Mouse (Mus musculus) megakaryocyte, embryonic 14.5 days (primary cell): ENCODE data around the gene Atxn7l1. TPM values are rescaled to one million over a fixed set of nuclear protein-coding genes. Genes with fewer than 3 reads are reported as not detected.
A peak's percentile ranks its signal among the peaks of the same experiment; 100 is the strongest.

Source experiments
- H3K27me3 ChIP-seq: replicated peaks from 2 replicates; pipeline ENCODE3; 2012; ENCODE audit warnings: inconsistent platforms
- H3K36me3 ChIP-seq: replicated peaks from 2 replicates; pipeline ENCODE3; 2012; ENCODE audit warnings: low read length, inconsistent platforms, mixed read lengths
- H3K4me1 ChIP-seq: 2 replicates; pipeline ENCODE4 v1.6.1; 2012; ENCODE audit warnings: inconsistent platforms
- H3K4me3 ChIP-seq: replicated peaks from 2 replicates; pipeline ENCODE3; 2012; ENCODE audit warnings: moderate library complexity, mild to moderate bottlenecking, inconsistent platforms
- H3K9me3 ChIP-seq: 2 replicates; pipeline ENCODE4 v1.6.1; 2012; ENCODE audit warnings: inconsistent platforms
- FLI1 ChIP-seq: IDR thresholded peaks from 2 replicates; pipeline ENCODE4 v1.6.1; 2012; ENCODE audit warnings: low read length, inconsistent platforms, mixed read lengths
- GATA1 ChIP-seq: IDR thresholded peaks from 3 replicates; pipeline ENCODE4 v1.6.1; 2012; ENCODE audit warnings: mixed read lengths, low read length, inconsistent platforms, borderline replicate concordance
- polyA plus RNA-seq: library from polyadenylated mRNA; stranded (reverse); fragments of >175 nt; gene quantifications from 2 replicates; pipeline ENCODE4 v1.2.3, GENCODE M21; 2012; ENCODE audit warnings: low replicate concordance; ENCODE audit not compliant: insufficient read depth

Gene Atxn7l1
- polyA plus RNA-seq, 1 experiment: 22.5 TPM

DNA sequence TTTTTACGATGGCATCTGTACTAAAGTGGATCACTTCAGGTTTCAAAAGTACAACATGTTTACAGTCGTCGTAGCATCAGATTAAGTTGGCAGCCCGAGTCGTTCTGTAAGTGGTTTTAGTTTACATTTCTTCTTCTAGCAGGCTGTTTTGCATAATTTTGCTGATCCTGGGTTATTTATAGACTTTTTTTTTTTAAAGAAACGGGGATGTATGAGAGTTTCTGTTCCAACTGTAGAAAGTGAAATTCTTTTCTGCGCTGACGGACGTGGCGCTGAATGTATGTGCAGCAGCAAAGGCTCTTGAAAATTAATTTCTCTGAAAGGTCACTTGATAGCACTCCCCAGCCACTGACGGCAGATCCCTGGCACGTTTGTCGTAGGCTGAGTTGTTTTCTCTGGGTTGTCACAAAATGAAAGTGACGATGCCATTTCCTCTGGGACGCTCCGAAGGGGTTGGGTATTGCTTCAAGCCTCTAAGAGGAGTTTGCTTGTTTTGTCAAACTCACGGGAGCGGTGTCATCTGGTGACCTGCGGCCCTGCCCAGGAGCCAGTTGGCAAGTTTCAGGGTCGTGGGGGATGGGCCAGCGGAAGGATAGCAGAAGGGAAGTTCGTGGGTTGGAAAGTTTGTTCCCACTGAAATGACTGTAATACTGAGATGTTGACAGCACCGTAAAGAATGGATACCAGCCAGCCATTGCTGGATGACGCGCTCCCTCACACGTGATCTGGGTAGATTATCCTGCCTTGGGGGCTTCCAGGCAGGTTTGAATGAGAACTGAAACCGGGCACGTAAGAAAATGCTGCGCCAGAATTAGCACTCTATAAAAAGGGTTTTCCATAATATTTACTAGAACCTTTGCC, 155.3 kb downstream of the Atxn7l1 start:
- H3K36me3 ChIP-seq: peaks cover 19% of the 10 kb centered on the region
- no peaks in the 10 kb centered on the region for H3K9me3 ChIP-seq
- no peaks in the 10 kb centered on the region for H3K27me3 ChIP-seq
- peaks cover 51% of the 10 kb centered on the region for H3K4me1 ChIP-seq
- TF ChIP-seq FLI1 (no peak), GATA1 (no peak)
- peak overlapping the region; percentile 94 for H3K4me3 ChIP-seq

GRCm38 (mm10) chr12:33303384-33303770, 155.9 kb downstream of the Atxn7l1 start:
- TF ChIP-seq GATA1: no peak

GRCm38 (mm10) chr12:33305106-33305505, 157.6 kb downstream of the Atxn7l1 start:
- Histone ChIP-seq H3K4me1 (peaks cover 66% of the 10 kb centered on the region), H3K36me3 (peaks cover 30% of the 10 kb centered on the region), H3K27me3 (no peaks in the 10 kb centered on the region), H3K4me3 (peak overlapping the region; percentile 14), H3K9me3 (no peaks in the 10 kb centered on the region)
- TF ChIP-seq GATA1: no peak
- no peak for TF ChIP-seq FLI1

More at GRCm38 (mm10) chr12:33303384-33303770, 155.9 kb downstream of the Atxn7l1 start:
- peaks cover 57% of the 10 kb centered on the region for H3K4me1 ChIP-seq
- no peaks in the 10 kb centered on the region for H3K9me3 ChIP-seq
- no peaks in the 10 kb centered on the region for H3K27me3 ChIP-seq
- peaks cover 21% of the 10 kb centered on the region for H3K36me3 ChIP-seq
- peak overlapping the region; percentile 94 for H3K4me3 ChIP-seq

DNA sequence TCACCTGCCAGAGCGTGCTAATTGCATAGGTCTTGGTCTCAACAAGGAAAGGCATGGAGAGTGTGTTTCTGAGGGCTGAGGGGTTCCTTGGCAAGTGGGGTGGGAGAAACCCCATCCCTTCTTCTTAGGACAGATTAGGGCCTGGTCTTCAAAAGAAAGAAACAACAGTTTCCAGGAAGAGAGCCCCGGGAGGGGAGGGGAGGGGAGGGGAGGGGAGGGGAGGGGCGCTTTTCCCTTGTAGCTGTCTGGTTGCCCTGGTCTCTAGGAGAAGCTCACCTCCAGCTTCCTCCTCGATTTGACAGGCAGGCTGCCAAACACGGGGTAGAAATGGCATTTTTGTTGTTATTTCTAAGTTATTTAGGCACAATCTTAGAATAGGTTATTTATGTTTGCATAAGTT, 159.0 kb downstream of the Atxn7l1 start:
- no peaks in the 10 kb centered on the region for H3K27me3 ChIP-seq
- peaks cover 78% of the 10 kb centered on the region for H3K4me1 ChIP-seq
- no peaks in the 10 kb centered on the region for H3K9me3 ChIP-seq
- peaks cover 30% of the 10 kb centered on the region for H3K36me3 ChIP-seq
- no peak overlapping the region for H3K4me3 ChIP-seq
- TF ChIP-seq GATA1 (no peak), FLI1 (no peak)

- no peak for TF ChIP-seq FLI1
- Histone ChIP-seq H3K27me3 (no peaks in the 10 kb centered on the region), H3K36me3 (peaks cover 30% of the 10 kb centered on the region), H3K4me3 (no peak overlapping the region), H3K4me1 (peaks cover 91% of the 10 kb centered on the region), H3K9me3 (no peaks in the 10 kb centered on the region)
Measured at GRCm38 (mm10) chr12:33308668-33309067, 161.2 kb downstream of the Atxn7l1 start.

DNA sequence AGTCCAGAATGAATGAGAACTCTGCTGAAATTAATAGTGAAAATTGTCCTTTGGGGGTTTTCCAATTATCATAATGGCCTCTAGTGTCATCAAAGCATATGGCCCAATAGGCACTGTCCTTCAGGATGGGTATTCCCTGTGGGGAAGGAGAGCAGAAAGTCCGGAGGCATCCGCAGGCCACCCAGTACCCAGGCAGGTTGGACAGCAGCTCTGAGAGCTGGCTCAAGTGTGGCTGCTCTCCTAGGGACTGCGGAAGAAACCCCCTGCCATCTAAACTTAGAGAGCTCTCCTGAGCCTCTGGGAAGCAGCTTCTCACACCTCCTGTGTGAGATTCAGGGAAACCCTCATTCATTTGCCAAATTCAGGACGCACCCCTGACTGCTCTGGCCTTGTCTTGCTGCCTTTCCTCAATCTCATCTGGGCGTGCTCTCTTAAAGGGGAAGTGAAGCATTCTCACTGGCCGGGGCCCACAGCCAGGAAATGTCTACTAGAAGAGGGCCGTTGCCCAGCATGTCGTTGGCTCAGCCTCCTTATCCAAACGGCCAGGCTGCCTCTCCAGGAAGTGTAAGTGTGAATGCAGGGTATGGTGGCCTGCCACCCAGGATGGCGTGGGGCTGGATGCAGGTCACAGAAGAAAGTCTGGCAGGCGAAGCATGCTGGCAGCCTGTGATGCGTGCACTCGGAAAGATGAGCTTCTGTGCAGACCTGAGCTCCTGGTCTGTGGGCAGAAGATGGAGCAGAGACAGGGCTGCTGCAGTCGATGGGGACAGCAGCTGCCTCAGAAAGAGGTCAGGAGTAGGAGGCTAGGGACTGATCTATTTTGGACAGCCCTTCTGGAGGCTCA, 166.6 kb downstream of the Atxn7l1 start:
- Histone ChIP-seq H3K4me3 (peak overlapping the region; percentile 93), H3K36me3 (peaks cover 36% of the 10 kb centered on the region), H3K4me1 (peaks cover 93% of the 10 kb centered on the region), H3K9me3 (no peaks in the 10 kb centered on the region), H3K27me3 (no peaks in the 10 kb centered on the region)
- TF ChIP-seq FLI1 (no peak), GATA1 (0 out of 3 replicates have a peak, but pooled peaks have one; percentile 36)

DNA sequence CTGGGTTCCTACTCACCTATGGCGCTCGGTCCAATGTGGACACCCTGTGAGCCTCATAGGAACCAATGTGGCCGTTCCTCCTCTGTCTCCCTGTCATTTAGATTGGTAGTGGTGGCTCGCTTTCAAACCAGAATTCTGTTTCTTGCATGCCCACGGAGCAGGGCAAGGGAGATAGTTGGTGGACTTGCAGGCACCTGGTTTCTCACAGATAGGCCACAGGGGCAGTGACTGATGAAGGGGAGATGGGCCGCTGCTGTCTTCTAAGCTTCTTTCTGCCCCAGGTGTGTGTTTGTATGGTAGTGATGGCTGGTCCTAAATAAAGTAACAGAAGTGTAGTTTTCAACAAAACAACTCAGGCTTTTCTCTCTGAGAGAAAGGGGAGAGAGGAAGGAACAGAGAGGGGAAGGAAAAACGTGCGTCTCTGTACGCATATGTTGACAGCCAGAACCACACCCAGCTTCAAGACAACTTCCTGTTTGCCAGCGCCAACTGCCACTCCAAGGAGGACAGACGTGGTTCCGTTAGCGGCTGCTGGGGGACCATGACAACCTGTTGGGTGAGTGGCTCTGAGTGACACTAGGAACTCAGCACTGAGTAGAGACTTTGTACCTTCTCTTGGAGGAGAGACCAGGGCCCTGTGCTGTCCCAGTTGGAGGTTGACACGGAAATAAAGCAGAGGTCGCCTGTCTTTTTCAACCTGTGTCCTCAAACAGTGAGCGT, 167.6 kb downstream of the Atxn7l1 start:
- Histone ChIP-seq H3K4me1 (peaks cover 98% of the 10 kb centered on the region), H3K27me3 (no peaks in the 10 kb centered on the region), H3K9me3 (no peaks in the 10 kb centered on the region), H3K4me3 (peak overlapping the region; percentile 93), H3K36me3 (peaks cover 40% of the 10 kb centered on the region)
- TF ChIP-seq FLI1: no peak
- no peak for TF ChIP-seq GATA1

DNA sequence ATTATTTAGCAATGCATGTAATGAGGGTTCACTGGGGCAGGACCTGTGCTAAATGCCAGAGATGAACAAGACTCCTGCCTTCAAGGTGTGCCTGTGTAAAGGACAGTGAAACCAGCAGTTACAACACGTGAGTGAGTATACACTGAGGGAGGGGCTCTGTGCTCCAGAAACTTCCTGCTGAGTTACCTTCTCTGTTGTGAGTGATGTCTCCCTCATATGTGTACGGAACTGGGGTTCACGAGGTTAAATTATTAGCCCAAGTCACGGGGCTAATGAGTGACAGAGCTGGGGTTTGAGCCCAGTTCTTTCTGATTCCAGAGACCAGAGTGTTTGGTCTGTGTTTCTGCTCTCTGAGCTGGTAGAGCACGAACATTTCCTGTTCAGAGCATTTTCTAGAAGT, 168.3 kb downstream of the Atxn7l1 start:
- Histone ChIP-seq H3K4me1 (peaks cover 96% of the 10 kb centered on the region), H3K4me3 (peak overlapping the region; percentile 93), H3K27me3 (no peaks in the 10 kb centered on the region), H3K36me3 (peaks cover 47% of the 10 kb centered on the region), H3K9me3 (no peaks in the 10 kb centered on the region)
- no peak for TF ChIP-seq FLI1
- TF ChIP-seq GATA1: no peak

DNA sequence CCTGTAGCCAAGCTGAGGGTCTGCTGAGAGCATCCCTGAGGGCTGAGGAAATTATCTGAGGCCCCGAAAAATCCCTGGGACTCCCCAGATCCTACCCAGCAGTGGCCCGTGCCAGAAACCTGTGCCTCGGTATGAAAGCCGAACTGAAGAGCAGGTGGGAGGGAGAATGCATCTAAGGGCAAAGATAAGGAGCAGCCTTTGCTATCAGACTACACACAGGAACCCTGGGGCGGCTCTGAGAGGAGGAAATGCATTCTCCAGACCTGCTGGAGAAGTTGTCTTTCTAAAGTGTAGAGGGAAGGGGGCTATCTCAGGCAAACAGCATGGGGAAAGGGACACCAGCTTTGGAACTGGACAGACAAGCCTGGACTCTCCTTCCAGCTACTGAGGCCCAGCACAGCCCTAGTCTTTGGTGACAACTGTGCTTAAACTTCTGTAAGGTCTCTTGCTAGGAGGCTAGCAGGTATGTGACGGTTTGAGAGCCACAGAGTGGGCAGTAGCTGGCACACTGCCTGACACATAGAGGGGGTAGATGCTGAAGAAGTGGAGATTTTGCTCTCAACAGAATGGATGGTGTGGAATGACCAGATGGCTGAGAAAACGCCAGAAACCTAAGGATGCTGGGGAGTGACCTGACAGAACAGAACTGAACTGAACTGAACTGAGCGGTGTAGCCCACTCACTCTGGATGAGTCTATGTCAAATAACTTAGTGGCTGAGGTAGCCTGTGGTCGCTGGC, 170.5 kb downstream of the Atxn7l1 start:
- Histone ChIP-seq H3K9me3 (no peaks in the 10 kb centered on the region), H3K4me3 (no peak overlapping the region), H3K27me3 (no peaks in the 10 kb centered on the region), H3K4me1 (peaks cover 83% of the 10 kb centered on the region), H3K36me3 (peaks cover 68% of the 10 kb centered on the region)
- no peak for TF ChIP-seq GATA1
- TF ChIP-seq FLI1: no peak
